Mouse (Mus musculus) heart, embryonic 15.5 days (tissue): ENCODE data around the gene Ubox5. TPM values are rescaled to one million over a fixed set of nuclear protein-coding genes. Genes with fewer than 3 reads are reported as not detected.

Experiments used
- ATAC-seq: fragments of 200-750 bp; cut with Nextera tagmentation; replicated peaks from 2 replicates; pipeline ENCODE4 v1.8.0; 2017; ENCODE audit warnings: low read depth, moderate TSS enrichment; ENCODE audit not compliant: insufficient number of reproducible peaks, insufficient read depth, low FRiP score
- H3K27ac ChIP-seq: fragments of 300-500 bp; sonication (generic); 2 replicates; pipeline ENCODE4 v1.5.1; 2015; ENCODE audit warnings: mild to moderate bottlenecking, inconsistent platforms
- H3K27me3 ChIP-seq: fragments of 300-500 bp; sonication (generic); 2 replicates; pipeline ENCODE4 v1.6.1; 2015; ENCODE audit warnings: inconsistent platforms
- H3K36me3 ChIP-seq: fragments of 300-500 bp; sonication (generic); 2 replicates; pipeline ENCODE4 v1.6.1; 2015; ENCODE audit warnings: mild to moderate bottlenecking, inconsistent platforms
- H3K4me1 ChIP-seq: fragments of 300-500 bp; sonication (generic); replicated peaks from 2 replicates; pipeline ENCODE4 v1.6.1; 2015; ENCODE audit warnings: inconsistent platforms
- H3K4me2 ChIP-seq: fragments of 300-500 bp; sonication (generic); 2 replicates; pipeline ENCODE4 v1.6.1; 2015; ENCODE audit warnings: inconsistent platforms, mild to moderate bottlenecking, moderate library complexity
- H3K4me3 ChIP-seq: fragments of 300-500 bp; sonication (generic); 2 replicates; pipeline ENCODE4 v1.5.1; 2015; ENCODE audit warnings: mild to moderate bottlenecking, inconsistent platforms
- H3K9ac ChIP-seq: fragments of 300-500 bp; sonication (generic); 2 replicates; pipeline ENCODE4 v1.6.1; 2015; ENCODE audit warnings: mild to moderate bottlenecking, inconsistent platforms
- H3K9me3 ChIP-seq: fragments of 300-500 bp; sonication (generic); replicated peaks from 2 replicates; pipeline ENCODE4 v1.6.1; 2016; ENCODE audit warnings: inconsistent platforms
- WGBS: fragments of 180-500 bp; shearing (Covaris S2); methylation state at CpG from one replicate; pipeline ENCODE4 v1.1.7; 2015; ENCODE audit warnings: mixed read lengths; 5-methylcytosine and 5-hydroxymethylcytosine counted together
- polyA plus RNA-seq: library from polyadenylated mRNA; unstranded; fragments of >200 nt; fragmentation: Nextera tagmentation; extraction: Ambion mirVana; gene quantifications from 2 replicates; pipeline ENCODE4 v1.2.1, GENCODE M21; 2015

Ubox5 gene
- polyA plus RNA-seq, 1 experiment from 2014 or later, result 5.8 TPM

- Histone ChIP-seq H3K4me1 (0 out of 2 replicates have a peak, but pooled peaks cover 4% of the 10 kb centered on the region), H3K27me3 (no peaks in the 10 kb centered on the region), H3K9me3 (no peaks in the 10 kb centered on the region), H3K9ac (no peak overlapping the region), H3K4me2 (no peak overlapping the region), H3K4me3 (no peak overlapping the region), H3K27ac (no peak overlapping the region), H3K36me3 (peaks cover 18% of the 10 kb centered on the region; the same call in 1 of the 2 replicates)
- 88% methylated on average over 2 of the region's 2 CpGs for WGBS
- no peak for ATAC-seq
Observed at GRCm38 (mm10) chr2:130591016-130591415, 38.8 kb downstream of the Ubox5 start.

- Histone ChIP-seq H3K27ac (no peak overlapping the region), H3K4me2 (no peak overlapping the region), H3K27me3 (no peaks in the 10 kb centered on the region), H3K4me1 (0 out of 2 replicates have a peak, but pooled peaks cover 4% of the 10 kb centered on the region), H3K36me3 (0 out of 2 replicates have a peak, but pooled peaks cover 6% of the 10 kb centered on the region), H3K4me3 (no peak overlapping the region), H3K9ac (no peak overlapping the region), H3K9me3 (no peaks in the 10 kb centered on the region)
- no peak for ATAC-seq
- 92% methylated on average over 2 of the region's 2 CpGs for WGBS
Observed at GRCm38 (mm10) chr2:130589761-130590160, 40.1 kb downstream of the Ubox5 start.

GRCm38 (mm10) chr2:130589157-130589556, 40.7 kb downstream of the Ubox5 start:
- no peak overlapping the region for H3K4me3 ChIP-seq
- 74% methylated on average over 4 of the region's 4 CpGs for WGBS
- peaks cover 5% of the 10 kb centered on the region; the same call in 1 of the 2 replicates for H3K4me1 ChIP-seq
- H3K27me3 ChIP-seq, result no peaks in the 10 kb centered on the region
- no peak for ATAC-seq
- H3K9me3 ChIP-seq, result no peaks in the 10 kb centered on the region
- H3K4me2 ChIP-seq, result no peak overlapping the region
- 0 out of 2 replicates have a peak, but pooled peaks cover 6% of the 10 kb centered on the region for H3K36me3 ChIP-seq
- H3K27ac ChIP-seq, result no peak overlapping the region
- no peak overlapping the region for H3K9ac ChIP-seq

DNA sequence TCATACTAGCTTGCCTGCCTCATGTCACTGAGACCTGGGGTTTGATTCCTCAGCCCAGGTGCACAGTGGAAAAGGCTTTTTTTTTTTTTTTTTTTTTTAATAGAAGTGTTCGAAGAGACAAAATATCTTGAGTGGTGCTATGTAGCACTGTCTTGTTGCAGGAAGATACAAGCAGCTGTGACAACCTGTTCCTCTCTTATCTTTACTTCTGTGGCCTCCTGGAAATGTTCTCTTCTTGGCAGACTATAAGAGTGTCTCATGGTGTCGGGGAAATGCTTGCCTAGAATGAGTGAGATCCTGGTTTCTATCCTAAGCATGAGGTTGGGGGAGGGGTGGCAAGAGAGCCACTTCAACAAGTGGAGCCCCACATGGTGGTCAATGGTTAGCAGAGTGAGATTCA, 41.5 kb downstream of the Ubox5 start:
- Histone ChIP-seq H3K4me2 (no peak overlapping the region), H3K36me3 (0 out of 2 replicates have a peak, but pooled peaks cover 6% of the 10 kb centered on the region), H3K27ac (no peak overlapping the region), H3K4me1 (peaks cover 12% of the 10 kb centered on the region), H3K27me3 (no peaks in the 10 kb centered on the region), H3K9ac (no peak overlapping the region), H3K9me3 (no peaks in the 10 kb centered on the region), H3K4me3 (no peak overlapping the region)
- 44% methylated on average over 2 of the region's 2 CpGs for WGBS
- ATAC-seq, result no peak

DNA sequence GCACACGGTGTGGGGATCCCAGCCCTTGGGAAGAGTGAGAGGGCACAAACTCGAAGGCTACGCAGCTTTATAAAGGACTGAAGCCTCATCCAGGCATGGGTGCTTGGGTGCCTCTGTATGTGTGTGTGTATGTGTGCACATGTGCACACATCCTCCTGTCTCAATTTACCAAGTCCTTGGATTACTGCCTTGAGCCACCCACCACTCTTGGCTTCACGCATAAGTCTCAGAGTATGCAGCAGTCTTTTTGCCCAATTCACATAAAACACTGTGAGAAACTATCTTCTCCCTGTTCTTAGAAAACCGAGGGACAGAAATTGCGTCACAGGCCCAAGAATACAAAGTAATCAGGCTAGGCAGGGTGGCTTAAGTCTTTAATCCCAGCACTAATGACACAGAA, 43.8 kb downstream of the Ubox5 start:
- no peak overlapping the region for H3K27ac ChIP-seq
- 79% methylated on average over 6 of the region's 6 CpGs for WGBS
- ATAC-seq, result no peak

GRCm38 (mm10) chr2:130583902-130584560, 45.8 kb downstream of the Ubox5 start:
- no peak for ATAC-seq
- Histone ChIP-seq H3K4me1 (peaks cover 32% of the 10 kb centered on the region), H3K36me3 (no peaks in the 10 kb centered on the region), H3K27ac (no peak overlapping the region), H3K27me3 (peaks cover 43% of the 10 kb centered on the region), H3K4me2 (no peak overlapping the region), H3K9me3 (no peaks in the 10 kb centered on the region), H3K9ac (no peak overlapping the region), H3K4me3 (no peak overlapping the region)
- 47% methylated on average over 10 of the region's 10 CpGs for WGBS

More for the DNA sequence above, 43.8 kb downstream of the Ubox5 start:
- H3K9me3 ChIP-seq, result no peaks in the 10 kb centered on the region
- no peak overlapping the region for H3K9ac ChIP-seq
- H3K36me3 ChIP-seq, result 0 out of 2 replicates have a peak, but pooled peaks cover under 1% of the 10 kb centered on the region
- peaks cover 23% of the 10 kb centered on the region for H3K27me3 ChIP-seq
- peaks cover 20% of the 10 kb centered on the region for H3K4me1 ChIP-seq
- no peak overlapping the region for H3K4me2 ChIP-seq
- no peak overlapping the region for H3K4me3 ChIP-seq

DNA sequence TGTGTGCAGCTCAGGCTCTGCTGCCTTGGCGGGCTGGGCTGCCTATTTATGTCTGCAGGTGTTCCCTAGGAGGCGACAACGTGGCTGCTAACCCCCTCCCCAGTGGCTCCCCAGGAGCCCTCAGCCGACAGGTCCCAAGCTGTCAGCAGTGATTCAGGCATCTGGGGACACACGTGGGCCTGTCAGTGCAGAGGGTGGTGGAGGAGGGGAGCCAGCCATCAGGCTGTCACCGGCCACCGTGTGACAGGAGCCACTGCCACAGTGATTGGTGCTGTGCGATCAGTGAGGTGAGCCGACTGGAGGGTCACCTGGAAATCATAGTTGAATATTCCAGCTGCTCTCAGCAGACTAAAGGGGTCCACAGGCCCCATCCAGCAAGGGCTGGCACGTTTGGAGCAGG, 47.3 kb downstream of the Ubox5 start, which contains the start of gene Avp:
Gene Avp, minus strand, starts transcription at position 3 of the 400 bp plus-strand sequence.
- H3K27me3 ChIP-seq, result peaks cover 58% of the 10 kb centered on the region
- 27% methylated on average over 10 of the region's 10 CpGs for WGBS
- no peak within 1 kb of the TSS for H3K9ac ChIP-seq
- peaks cover 37% of the 10 kb centered on the region for H3K4me1 ChIP-seq
- no peaks in the 10 kb centered on the region for H3K36me3 ChIP-seq
- H3K4me3 ChIP-seq, result no peak within 1 kb of the TSS
- no peak for ATAC-seq
- H3K27ac ChIP-seq, result no peak within 1 kb of the TSS
- no peak within 1 kb of the TSS for H3K4me2 ChIP-seq
- no peaks in the 10 kb centered on the region for H3K9me3 ChIP-seq

- WGBS, result 5% methylated on average over 16 of the region's 16 CpGs
- no peak for ATAC-seq
- Histone ChIP-seq H3K4me3 (peak overlapping the region; percentile 41), H3K27me3 (peaks cover 70% of the 10 kb centered on the region), H3K36me3 (no peaks in the 10 kb centered on the region), H3K4me2 (peak overlapping the region; percentile 63), H3K9ac (no peak overlapping the region), H3K9me3 (no peaks in the 10 kb centered on the region), H3K27ac (no peak overlapping the region), H3K4me1 (peaks cover 51% of the 10 kb centered on the region)
Observed at GRCm38 (mm10) chr2:130581201-130581600, 48.6 kb downstream of the Ubox5 start.

- H3K4me3 ChIP-seq, result no peak overlapping the region
- ATAC-seq, result no peak
- H3K9ac ChIP-seq, result no peak overlapping the region
- H3K4me1 ChIP-seq, result peaks cover 53% of the 10 kb centered on the region
- no peak overlapping the region for H3K4me2 ChIP-seq
- no peaks in the 10 kb centered on the region for H3K9me3 ChIP-seq
- H3K27me3 ChIP-seq, result peaks cover 84% of the 10 kb centered on the region
- no peak overlapping the region for H3K27ac ChIP-seq
- H3K36me3 ChIP-seq, result no peaks in the 10 kb centered on the region
- WGBS, result 11% methylated on average over 8 of the region's 8 CpGs
Observed at GRCm38 (mm10) chr2:130579791-130580190, 50.0 kb downstream of the Ubox5 start.

DNA sequence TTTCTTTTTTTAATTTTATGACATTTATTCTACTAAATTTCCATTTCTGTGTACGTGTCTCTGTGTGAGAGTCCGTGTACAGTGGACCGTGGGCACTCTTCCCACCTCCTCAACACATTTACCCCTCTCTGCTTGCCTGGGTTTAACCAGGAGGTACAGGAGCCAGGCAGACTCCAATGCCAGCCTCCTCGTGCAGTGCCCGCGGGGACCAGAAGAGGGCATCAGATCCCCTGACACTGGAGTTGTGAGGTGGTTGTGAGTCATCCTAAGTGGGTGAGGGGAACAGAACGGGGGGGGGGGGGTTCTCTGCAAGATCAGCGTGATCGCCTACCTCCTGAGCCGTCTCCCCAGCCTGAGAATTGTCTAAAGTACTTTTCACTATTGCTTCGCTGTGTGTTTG, 51.7 kb downstream of the Ubox5 start:
- Histone ChIP-seq H3K4me2 (no peak overlapping the region), H3K27ac (no peak overlapping the region), H3K4me1 (peaks cover 43% of the 10 kb centered on the region), H3K9ac (no peak overlapping the region), H3K4me3 (no peak overlapping the region), H3K36me3 (no peaks in the 10 kb centered on the region), H3K9me3 (no peaks in the 10 kb centered on the region), H3K27me3 (peaks cover 94% of the 10 kb centered on the region)
- WGBS, result 14% methylated on average over 11 of the region's 11 CpGs
- no peak for ATAC-seq

- H3K27me3 ChIP-seq, result peaks cover 89% of the 10 kb centered on the region
- peak overlapping the region; percentile 73; the same call in 1 of the 2 replicates for H3K4me2 ChIP-seq
- ATAC-seq, result no peak
- no peak overlapping the region for H3K4me3 ChIP-seq
- H3K9ac ChIP-seq, result no peak overlapping the region
- peaks cover 43% of the 10 kb centered on the region for H3K4me1 ChIP-seq
- 6% methylated on average over 12 of the region's 12 CpGs for WGBS
- H3K27ac ChIP-seq, result no peak overlapping the region
- no peaks in the 10 kb centered on the region for H3K36me3 ChIP-seq
- H3K9me3 ChIP-seq, result no peaks in the 10 kb centered on the region
Observed at GRCm38 (mm10) chr2:130577632-130578031, 52.2 kb downstream of the Ubox5 start.

DNA sequence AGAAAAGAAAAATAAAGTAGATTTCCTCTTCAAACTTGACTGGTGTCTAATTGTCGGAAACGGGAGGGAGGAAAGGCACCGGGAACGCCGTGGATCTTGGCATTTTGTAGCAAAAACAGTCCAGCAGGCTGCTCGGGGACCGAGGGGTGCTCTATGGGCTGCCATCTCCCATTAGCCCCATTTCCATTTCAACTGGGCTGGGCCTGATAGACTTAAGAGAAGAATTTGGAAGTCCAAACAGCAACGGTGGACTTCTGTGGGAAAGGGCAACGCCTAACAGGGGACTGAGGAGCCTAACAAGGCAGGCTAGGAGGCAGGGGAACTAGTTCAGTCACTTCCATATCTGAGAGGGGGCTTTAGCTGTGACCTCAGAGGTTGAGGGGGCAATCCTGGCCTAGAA, 52.8 kb downstream of the Ubox5 start:
- Histone ChIP-seq H3K27ac (no peak overlapping the region), H3K4me2 (peak overlapping the region; percentile 73), H3K4me3 (peak overlapping the region; percentile 46), H3K9me3 (no peaks in the 10 kb centered on the region), H3K4me1 (peaks cover 39% of the 10 kb centered on the region), H3K27me3 (peaks cover 86% of the 10 kb centered on the region), H3K36me3 (no peaks in the 10 kb centered on the region), H3K9ac (0 out of 2 replicates have a peak overlapping the region, but pooled peaks have one; percentile 17)
- no peak for ATAC-seq
- WGBS, result 13% methylated on average over 9 of the region's 9 CpGs
